Mouse (Mus musculus): ENCODE data around the gene Cdk19.

Cdk19 gene

DNA sequence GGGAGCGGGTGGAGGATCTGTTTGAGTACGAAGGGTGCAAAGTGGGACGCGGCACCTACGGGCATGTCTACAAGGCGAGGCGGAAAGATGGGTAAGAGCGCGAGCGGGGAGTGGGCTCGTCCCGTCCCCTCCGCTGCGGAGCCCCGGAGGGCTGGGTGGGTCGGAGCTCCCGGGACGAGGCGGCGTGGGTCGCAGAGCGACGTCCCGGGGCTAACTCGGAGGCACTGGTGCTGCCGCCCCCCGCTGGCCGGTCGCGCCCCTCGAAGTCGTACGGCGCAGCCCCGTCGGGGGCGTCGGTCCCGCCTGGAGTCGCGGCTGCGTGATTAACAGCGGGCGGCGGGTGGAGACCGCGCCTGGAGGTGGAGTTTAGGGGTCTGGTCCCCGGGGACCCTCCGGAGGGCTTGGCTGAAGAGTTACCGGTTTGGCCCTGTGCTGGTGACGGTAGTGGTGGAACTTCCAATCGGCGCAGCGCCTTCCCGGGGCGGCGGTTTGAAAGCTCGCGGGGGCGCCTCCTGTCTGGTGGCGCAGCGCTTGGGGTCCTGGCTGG lies 10.3 kb downstream of the Cdk19 start:
- DNase-seq (ENCODE audit: low spot score), result peak; percentile 80

DNA sequence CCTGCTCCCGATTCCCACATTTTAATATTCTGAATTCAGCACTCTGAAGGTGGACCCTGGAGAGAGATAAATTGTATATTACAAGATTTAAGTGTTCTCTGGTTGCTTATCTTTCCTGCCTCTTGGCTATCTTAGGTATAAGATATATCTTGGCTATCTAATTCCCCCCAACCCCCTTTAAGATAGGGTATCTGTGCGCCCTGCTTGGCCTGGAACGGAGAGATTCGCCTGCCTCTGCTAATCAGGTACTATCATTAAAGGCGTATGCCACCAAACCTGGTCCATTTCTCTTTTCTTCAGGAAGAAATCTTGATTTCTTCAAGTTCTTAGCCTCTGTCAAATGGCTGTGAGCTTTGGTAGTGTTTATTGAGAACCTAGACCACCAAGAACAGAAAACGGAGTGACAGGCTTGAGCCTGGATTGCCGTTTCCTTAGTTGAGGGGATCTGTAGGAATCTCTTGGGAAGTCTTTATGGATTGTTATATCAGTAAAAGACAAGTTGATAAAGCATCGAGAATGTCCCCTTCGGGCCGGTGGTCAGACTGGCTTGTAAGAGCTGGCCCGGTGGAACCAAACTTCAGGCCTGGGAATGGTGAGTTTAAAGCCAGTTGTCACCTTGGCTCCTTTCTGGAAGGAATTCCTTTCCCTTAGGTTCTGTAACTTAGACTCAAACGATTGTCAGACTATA lies 11.0 kb downstream of the Cdk19 start:
- no peak for DNase-seq (ENCODE audit: low spot score)

DNA sequence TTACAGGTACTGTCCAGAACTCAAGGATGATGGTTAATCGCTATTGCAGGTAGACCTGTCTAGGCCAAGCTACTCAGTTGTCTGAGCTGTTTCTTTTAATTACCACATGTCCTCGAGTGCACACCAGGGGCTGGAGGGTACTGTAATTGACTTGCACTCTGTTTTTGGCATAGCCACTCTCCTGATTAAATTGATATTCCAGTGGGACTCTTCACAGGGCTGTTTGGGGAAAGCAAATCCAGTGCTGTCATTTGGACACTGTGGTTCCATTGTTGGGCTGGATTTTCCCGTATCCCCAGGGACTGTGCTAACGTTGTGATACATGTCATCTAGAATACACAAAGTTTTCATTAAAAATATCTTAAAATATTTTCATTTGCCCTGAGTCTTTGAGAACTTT lies 11.8 kb downstream of the Cdk19 start:
- no peak for DNase-seq (ENCODE audit: low spot score)

DNA sequence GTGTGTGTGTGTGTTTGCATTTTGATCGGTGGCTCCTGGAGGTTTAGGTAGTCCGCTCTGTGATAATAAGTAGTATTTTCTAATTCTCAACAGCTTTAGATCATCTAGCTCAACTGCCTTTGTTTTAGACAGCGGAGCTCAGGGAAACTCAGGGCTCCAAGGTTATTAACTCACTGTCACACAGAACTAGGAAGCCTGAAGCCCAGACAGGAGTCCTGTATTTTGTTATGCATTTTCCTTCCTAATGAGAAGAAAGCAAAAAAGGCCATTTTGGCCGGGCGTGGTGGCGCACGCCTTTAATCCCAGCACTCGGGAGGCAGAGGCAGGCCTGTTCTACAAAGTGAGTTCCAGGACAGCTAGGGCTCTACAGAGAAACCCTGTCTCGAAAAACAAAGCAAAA lies 14.7 kb downstream of the Cdk19 start:
- no peak for DNase-seq (ENCODE audit: low spot score)

DNA sequence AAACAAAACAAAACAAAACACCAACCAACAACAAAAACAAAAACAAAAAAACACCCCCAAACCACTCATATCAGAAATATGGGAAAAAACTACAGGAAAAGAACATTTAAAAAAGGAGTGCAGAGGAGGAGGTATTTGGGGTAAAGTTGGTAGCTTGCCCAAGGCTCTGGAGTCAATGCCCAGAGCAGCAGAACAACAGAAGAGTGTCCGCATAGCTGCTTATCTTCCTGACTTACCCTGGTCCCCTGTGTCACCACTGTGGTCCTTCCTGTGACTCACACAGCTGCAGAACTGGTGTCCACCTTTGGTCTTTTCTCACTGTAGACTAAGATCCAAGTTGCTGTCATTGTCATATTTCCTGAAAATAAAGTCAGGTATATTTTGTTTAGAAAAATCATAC lies 15.2 kb downstream of the Cdk19 start:
- no peak for DNase-seq (ENCODE audit: low spot score)

DNA sequence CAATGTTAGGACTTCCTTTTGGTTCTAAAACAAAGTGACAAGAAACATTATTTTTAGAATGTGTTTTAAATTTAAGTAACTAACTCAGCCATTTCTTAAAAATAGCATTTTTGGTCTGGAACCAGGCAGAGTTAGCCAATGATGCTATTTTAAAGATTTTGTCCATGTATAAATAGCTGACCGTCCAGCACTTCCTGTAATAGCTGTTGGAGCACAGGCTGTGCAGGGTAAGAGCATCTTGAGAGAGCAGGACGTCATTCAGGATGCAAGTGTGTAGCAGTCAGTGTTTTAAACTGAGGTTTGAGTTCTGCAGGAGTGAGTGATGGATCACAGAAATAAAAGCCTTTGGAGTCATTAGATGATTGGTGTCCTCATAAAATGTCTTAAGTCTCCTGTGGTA lies 18.8 kb downstream of the Cdk19 start:
- no peak for DNase-seq (ENCODE audit: low spot score)

DNA sequence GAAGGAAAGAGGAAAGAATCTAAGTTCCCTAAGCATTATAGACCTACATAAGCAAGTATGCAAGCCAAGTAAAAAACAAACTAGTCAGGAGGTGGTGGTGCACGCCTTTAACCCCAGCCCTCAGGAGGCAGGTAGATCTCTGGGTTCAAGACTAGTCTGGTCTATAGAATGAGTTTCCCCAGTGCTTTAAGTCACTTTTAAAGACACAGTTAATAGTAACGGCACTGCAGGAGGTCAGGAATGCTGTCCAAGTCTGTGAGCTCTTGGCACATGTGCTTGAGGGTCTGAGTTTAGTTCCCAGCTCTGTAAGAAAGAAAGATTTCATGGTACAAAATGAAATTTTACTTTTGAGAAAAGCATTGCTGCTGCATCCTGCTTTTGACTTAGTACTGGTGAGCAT lies 19.8 kb downstream of the Cdk19 start:
- no peak for DNase-seq (ENCODE audit: low spot score)

DNA sequence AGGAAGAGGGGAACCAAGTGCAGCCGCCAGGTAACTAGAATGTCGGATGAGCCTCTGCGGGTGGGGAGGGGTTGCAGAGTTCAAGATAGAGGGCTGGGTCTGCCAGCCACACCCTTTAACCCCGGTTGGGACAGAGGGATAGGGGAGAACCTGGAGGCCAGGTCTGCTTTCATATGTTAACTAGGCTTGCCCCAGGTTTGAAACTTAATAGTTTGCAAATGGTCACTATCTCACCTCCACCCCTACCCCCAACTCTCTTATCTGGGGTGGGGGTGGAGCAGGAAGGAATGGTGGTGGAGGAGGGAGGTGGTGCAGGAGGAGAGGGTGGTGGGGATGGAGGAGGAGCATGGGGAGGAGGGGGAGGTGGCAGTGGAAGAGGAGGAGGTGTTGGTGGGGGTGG lies 23.6 kb downstream of the Cdk19 start:
- DNase-seq (ENCODE audit: low spot score), result no peak

DNA sequence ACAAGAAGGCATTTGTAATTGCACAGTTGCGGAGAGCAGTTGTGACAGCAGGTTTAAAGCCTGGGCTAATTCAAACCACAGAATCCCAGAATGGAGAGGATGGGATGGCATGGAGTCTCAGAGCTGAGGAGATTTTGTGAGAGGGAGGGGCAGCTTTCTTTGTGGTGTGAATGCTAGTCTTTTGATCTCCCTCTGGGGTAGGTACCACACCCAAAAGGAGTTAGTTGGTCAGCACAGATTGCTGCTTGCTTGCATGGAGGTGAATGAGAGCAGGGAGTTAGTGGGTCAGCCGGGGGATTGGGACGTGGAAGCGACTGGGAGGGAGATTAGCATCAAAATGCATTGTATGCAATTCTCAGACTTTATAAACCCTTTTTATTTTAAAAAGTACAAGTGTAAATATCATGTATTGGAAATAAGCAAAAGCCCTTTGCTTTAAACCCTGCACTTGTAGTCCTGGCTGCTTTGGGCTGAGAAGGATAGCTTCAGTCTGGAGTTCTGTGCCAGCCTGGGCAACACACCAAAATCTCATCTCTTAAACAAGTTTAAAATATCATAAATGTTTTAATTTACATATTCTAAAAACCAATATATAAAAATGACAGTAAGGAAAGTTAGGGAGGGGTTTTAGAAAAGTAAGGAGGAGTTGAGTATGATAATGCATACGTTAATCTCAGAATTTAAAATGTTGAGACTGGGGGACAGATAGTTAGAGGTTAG lies 25.4 kb downstream of the Cdk19 start:
- DNase-seq (ENCODE audit: low spot score), result no peak

DNA sequence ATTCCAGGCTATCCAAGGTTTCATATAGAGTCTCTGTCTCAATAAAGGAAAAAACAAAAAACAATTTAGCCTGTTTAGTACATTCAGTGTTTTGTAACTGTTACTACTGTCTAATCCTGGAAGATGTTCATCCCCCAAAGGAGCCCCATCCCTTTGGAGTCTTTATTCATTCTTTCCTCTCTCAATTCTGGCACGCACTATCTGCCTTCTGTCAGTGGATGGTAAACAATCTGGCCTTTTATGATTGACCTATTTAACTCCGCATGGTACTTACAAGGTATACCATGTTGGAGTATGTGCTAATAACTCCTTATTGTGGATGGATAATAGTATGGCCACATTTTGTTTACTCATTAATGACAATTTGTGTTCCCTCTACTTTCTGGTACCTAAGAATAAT lies 26.6 kb downstream of the Cdk19 start:
- DNase-seq (ENCODE audit: low spot score), result no peak

DNA sequence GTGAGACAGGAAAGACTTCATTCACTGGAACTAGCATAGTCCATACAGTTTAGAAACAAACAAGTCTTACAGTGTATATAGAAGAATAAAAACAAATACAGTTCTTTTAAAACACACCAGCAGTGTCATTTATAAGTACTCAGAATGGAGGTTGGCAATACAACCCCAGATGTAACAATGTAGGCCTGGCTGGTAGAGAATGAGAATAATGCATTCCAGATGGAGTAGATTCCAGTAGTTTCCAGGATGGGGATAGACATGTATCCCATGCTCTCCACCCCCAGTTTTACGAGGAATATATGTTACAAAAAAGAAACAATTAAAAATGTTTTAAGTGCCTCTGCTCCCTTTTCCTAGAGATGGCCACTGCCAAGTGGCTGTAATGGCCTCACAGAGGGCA lies 29.2 kb downstream of the Cdk19 start:
- no peak for DNase-seq (ENCODE audit: low spot score)

DNA sequence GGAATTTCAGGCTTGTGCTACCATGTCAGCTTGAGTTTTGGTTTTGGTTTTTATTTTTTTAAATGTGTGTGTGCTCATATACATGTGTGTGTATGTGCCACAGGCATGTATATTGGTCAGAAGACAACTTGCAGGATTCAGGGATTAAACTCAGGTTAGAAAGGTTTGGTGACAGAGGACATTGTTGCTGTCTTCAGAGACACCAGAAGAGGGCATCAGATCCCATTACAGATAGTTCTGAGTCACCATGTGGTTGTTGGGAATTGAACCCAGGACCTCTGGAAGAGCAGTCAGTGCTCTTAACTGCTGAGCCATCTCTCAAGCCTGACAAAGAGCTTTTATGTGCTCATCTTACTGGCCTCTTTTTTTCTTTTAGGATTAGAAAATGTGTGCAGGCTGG lies 30.8 kb downstream of the Cdk19 start:
- no peak for DNase-seq (ENCODE audit: low spot score)

DNA sequence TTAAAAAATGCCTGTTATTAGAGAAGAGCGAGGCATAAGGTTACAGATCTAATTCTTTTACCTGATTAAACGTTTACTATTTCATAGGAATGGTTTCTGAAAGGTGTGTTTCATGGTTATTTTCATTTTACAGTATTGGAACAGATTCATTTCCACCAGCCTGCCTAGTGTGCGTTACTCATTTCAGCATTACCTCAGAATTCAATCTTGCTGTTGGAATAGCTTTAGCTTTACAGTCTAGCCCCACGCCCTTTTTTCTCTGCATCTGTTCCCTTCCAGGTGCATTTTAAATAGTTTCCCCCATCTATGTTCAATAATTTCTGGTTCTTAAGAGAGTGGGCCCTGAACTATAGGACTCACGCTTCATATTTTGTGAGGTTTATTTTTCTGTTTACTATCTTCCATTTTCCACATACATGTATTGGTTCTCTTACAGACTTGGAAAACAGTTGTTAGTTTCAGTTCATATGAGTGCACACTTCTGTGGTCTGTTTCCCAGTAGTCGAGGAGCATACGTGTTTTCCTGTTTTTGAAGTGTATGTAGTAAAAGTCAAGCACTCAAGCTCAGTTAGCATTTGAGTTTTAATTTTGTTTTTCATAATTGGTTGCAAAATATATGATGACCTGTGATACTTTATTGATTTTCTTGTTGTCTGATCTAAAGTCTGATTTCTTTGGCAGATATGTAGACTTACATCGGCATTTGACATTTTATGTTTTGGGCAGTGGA lies 32.0 kb downstream of the Cdk19 start:
- DNase-seq (ENCODE audit: low spot score), result no peak

DNA sequence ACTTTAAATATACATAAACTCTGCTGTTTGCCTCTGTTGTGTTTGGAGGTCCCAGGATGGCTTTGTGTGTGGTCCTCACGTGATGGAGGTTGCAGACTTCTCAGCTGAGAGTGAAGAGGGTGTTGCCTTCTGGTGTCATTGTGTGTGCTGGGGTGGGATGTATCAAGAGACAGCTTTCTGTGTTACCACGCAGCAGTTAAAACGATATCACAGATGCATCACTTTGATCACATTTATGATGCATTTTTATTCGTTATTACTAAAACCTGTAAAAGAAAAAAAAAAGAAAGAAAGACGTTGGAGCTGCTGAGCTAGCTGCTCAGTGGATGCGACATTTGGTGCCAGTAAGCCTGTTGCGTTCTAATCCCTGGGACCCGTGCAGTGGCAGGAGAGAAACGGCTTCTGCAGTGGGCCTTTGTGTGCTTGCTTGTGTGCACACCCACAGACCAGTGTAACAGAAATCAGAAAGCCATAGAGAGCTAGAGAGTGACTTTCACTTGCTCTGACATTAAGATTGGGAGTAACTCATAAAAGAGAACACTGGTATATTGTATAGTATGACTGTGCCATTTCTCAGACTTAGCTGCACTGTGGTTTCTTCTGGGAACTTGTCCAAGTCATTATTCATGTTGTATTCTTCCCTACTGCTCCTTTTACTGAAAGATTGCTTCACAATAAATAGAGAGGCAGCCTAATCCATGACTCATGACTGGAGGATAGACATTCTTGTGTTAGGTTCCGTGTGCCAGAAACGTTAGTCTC lies 32.7 kb downstream of the Cdk19 start:
- peak; percentile 46 for DNase-seq (ENCODE audit: low spot score)

DNA sequence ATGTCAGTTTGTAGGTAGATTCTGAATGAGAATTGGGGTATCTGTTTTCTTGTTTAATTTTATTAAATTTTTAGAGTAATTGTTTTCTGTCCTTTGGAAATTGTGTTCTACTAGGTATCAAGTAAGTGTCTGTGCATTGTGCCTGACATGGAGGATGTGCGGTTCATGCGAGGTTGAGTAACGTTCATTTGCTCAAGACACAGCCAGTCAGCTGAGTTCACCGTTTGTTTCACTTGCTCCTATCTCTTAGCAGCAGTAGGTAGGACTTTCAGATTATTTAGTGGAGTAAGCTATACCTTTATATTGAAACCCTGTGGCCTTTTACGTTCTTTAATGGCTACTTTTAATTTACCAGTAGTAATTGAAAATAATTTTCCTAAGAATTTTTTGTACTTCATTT lies 34.4 kb downstream of the Cdk19 start:
- DNase-seq (ENCODE audit: low spot score), result no peak

DNA sequence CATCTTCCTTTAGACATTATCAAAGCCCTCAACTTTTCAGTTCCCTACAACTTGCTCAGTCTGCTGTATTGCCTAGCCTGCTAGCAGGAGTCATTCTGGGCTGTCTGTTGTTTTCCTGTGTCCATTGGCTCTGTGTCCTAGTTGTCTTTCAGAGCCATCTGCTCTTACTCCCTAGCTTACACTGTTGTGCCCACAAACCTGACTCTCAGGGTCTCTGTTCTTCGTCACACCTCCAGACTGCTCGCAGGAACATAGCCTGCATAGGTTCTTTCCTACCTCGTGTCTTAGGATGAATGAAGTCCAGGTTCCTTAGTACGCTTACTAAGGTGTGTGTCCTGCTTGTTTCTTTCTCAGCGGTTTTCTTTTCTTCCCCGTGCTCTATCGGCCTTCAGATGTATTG lies 35.5 kb downstream of the Cdk19 start:
- DNase-seq (ENCODE audit: low spot score), result no peak

DNA sequence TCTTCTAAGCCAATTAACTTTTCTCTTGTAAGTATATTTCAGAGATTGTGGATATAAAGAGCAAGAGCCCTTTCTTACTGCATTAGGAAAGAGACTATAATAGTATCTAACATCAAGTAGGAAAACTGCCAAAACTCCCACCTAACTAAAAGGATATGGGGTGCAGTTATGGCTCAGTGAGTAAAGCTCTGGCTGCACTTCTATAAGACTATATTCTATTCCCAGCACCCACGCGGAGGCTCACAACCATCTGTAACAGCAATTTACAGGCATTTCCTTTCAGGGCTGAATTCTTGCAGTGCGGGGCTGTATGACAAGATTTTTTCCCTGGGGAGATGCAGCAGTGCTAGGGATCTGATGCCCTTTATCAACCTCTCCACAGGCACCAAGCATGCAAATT lies 36.9 kb downstream of the Cdk19 start:
- no peak for DNase-seq (ENCODE audit: low spot score)

DNA sequence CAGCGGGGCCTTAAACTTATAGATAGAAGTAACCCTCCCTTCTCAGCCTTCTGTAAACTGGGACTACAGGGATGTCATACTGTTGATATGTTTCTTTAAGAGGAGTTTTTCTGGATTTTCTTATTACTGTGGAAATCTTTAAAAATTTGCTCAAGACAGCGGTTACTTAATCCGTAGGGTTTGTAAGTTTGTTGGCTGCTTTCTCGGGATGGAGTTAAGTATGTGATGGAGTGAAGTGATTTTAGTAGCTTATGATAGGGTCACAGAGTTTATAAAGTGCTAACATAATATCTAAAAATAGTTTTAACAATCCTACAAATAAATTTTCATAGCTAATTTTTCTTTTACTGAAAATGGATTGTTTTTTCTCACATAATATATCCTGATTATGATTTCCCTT lies 38.9 kb downstream of the Cdk19 start:
- DNase-seq (ENCODE audit: low spot score), result no peak

DNA sequence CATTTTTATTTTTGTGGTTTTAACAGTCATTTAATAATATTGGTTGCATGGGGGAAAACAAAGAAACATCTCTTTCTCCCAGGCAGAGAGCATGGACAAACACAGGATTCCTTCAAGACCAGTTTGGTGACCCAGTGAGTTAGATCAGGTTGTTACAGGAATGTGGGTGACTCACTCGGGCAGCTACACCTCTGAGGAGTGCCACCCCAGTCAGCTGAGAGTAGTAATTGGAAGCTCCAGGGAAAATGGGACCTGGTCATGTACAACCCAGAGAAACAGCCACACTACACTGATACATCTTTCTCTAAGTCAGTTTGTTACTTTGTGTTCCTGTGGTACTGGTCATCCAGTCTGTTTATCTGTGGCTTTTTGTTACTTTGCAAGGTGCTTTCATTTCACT lies 40.3 kb downstream of the Cdk19 start:
- DNase-seq (ENCODE audit: low spot score), result no peak

DNA sequence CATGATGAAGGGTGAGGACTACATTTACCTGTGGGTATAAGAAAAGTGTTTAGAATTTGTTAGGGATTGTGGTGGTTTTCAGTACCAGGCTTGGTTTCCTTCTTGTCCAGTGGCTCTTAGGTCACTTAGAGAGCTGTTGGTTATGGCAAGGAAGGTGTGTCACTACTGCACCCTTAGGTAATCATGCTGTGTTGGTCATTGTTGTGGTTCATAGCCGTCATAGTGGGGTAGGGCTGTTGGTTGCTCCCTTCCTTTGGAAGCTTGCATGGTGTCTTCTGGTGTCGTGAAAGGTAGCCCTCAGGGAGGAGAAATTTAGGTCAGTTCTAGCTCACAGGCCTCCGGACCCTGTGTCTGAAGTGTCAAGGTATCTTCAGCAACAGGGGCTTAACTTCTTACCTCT lies 46.0 kb downstream of the Cdk19 start:
- no peak for DNase-seq (ENCODE audit: low spot score)

DNA sequence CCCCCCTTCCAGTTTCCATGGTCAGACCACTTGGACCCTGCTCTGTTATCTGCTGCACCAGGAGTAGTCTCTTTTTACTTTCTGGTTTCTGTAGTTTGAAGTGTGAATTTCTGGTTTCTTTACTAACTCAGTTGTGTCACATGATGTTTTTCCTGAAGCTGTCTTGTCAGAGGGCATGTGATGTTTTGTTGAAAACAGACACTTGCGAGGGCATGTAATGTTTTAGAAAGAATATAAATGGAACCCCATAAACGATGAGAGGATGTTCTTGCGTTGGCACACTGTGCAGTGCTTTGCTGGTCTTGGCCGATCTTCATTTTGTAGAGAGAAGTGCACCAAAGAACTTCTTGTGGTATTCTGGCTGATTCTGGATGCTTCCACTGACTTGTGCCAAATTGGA lies 46.8 kb downstream of the Cdk19 start:
- no peak for DNase-seq (ENCODE audit: low spot score)

DNA sequence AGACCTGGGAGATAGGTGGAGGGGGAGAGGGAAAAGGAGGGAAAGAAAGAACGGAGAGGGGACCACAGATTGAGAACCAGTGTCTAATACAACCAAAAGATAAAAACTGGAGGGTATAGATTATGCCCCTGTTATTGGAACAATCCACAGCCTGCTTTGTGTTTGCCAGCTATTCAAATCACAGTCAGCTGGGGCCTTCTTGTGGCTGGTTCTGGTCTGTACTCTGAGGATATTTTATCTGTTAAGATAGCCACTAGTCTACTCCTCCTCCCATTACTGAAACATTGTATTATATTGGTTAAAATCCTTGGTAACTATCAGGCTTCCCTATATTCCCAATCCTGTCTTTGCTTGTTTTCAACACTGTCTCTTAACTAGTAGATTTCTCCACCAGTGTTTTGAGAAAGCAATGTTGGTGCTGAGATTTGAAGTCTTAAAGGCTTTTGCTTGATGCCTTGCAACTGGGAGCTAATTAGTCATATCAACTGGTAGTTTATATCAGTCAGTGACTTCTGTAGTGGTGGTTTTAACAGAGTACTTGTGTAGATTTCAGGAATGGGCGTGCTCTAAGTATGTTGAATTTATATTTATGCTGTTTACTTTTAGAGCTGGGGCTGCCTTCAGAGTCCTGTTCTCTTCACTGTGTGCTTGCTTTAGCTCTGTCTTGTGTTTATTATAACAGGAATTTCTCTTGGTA lies 54.2 kb downstream of the Cdk19 start:
- DNase-seq (ENCODE audit: low spot score), result no peak
